Mouse (Mus musculus) cerebellum, adult 2 months (tissue): ENCODE measurements at regions not wholly inside any gene's neighbourhood (a gene's known extent, or its start where the extent isn't known, plus 50 kb on each side); places are given as distances from the start of the nearest gene placed in this dataset.

Source experiments
- CTCF ChIP-seq: fragments of 200-500 bp; IDR thresholded peaks from 2 replicates; pipeline ENCODE4 v1.5.1; 2011; ENCODE audit warnings: low read depth, mild to moderate bottlenecking, control low read depth, low read length, moderate library complexity, borderline replicate concordance; ENCODE audit not compliant: insufficient read depth
- POLR2A ChIP-seq: fragments of 200-500 bp; IDR thresholded peaks from 2 replicates; pipeline ENCODE4 v1.6.1; 2011; ENCODE audit warnings: low read length, control low read depth, borderline replicate concordance; ENCODE audit not compliant: insufficient read depth

DNA sequence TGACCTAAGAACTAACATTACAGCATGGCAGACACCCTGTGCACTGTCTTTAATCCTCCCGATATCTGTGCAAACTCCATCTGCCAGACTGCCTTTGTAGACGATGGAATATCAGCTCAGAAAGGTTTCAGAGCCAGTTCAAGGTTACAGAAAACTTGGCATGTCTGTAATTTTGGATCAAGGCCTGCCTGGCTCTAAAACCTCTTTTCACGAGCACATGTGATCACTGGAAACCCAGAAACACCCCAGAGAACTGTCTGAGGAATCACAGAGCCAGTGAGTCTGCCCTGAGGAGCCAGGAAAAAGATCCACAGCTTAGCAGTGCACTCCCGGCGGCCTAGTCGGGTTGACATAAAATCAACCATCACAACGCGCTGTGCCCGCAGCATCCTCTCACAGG, 149.7 kb upstream of the Fbxo11 start:
- TF ChIP-seq POLR2A (no peak), CTCF (no peak)
